Comparison of ENCODE assay signal across 21 mouse cellular contexts in genomic region chr7:97452196-97452595, GRCm38 (mm10). TPM values are rescaled to one million over a fixed set of nuclear protein-coding genes. Genes with fewer than 3 reads are reported as not detected.
A peak's percentile ranks its signal among the peaks of the same experiment; 100 is the strongest.
DNase-seq lines count a peak whose midpoint lies in the region; ATAC-seq lines count a peak whose summit lies in the region.
"Had no signal": no experiment of that assay in that cellular context is flagged by ENCODE, and none has a peak within 500 bp of the region (broad histone marks: within the 10 kb centered on the region; RNA-seq: fewer than 3 reads in every experiment).

No protein-coding gene starts in this region.

- no peak for ATAC-seq in lung, embryonic 15.5 days (ENCODE audit: borderline replicate concordance, extremely low read depth, low FRiP score, low TSS enrichment)
- ATAC-seq in liver, embryonic 16.5 days (ENCODE audit: low read depth) = no peak
- no peak for ATAC-seq in megakaryocyte progenitor cell, adult 5-6 weeks (replicated peaks; ENCODE audit: poor library complexity)
- ATAC-seq: forebrain, embryonic 16.5 days; hindbrain, postnatal 0 days had no signal

- no peak overlapping the region for H3K4me2 ChIP-seq in lung, embryonic 15.5 days
- H3K4me2 ChIP-seq in liver, embryonic 16.5 days (ENCODE audit: low read depth, low read length) = peak overlapping the region; percentile 78; the same call in 1 of the 2 replicates

- H3K9me3 ChIP-seq in lung, embryonic 15.5 days = no peaks in the 10 kb centered on the region
- H3K9me3 ChIP-seq in liver, embryonic 16.5 days (replicated peaks; ENCODE audit: control insufficient read depth, low read length) = no peaks in the 10 kb centered on the region
- H3K9me3 ChIP-seq: limb, embryonic 10.5 days had no signal

- no peak overlapping the region for H3K4me3 ChIP-seq in lung, embryonic 15.5 days
- H3K4me3 ChIP-seq in liver, embryonic 16.5 days (ENCODE audit: low read depth, low read length) = no peak overlapping the region
- H3K4me3 ChIP-seq: left cerebral cortex, adult 2 months; neural tube, embryonic 13.5 days had no signal

- peaks cover 26% of the 10 kb centered on the region for H3K4me1 ChIP-seq in lung, embryonic 15.5 days
- peaks cover 24% of the 10 kb centered on the region for H3K4me1 ChIP-seq in liver, embryonic 16.5 days (ENCODE audit: control insufficient read depth, low read depth, low read length)

- 55% methylated on average over 6 of the region's 6 CpGs for WGBS in lung, embryonic 15.5 days
- 46% methylated on average over 6 of the region's 6 CpGs for WGBS in liver, embryonic 16.5 days (ENCODE audit: insufficient replicate concordance)

- intact Hi-C loops in gastrocnemius, postnatal 36 days (cut with DNase I) = no loop called here

- no peak for DNase-seq in lung, postnatal 36 days
- peak; percentile 32 for DNase-seq in thymus, postnatal 14 days
- no peak for DNase-seq in thymus, postnatal 10 days (ENCODE audit: low spot score in 2 of 2)
- DNase-seq in gastrocnemius, postnatal 36 days = no peak
- no peak for DNase-seq in cerebellum, adult 8-10 months
- DNase-seq: cerebellum, adult 9-11 months; lung, adult 2 months had no signal

- H3K36me3 ChIP-seq in lung, embryonic 15.5 days = no peaks in the 10 kb centered on the region
- H3K36me3 ChIP-seq in liver, embryonic 16.5 days (ENCODE audit: control insufficient read depth, insufficient read depth) = peaks cover under 1% of the 10 kb centered on the region
- H3K36me3 ChIP-seq: heart, embryonic 13.5 days; limb, embryonic 10.5 days; midbrain, embryonic 10.5 days; neural tube, embryonic 13.5 days had no signal

- H3K9ac ChIP-seq in lung, embryonic 15.5 days = no peak overlapping the region
- H3K9ac ChIP-seq in liver, embryonic 16.5 days (ENCODE audit: low read depth, low read length) = no peak overlapping the region
- H3K9ac ChIP-seq: neural tube, embryonic 13.5 days had no signal

- peak overlapping the region; percentile 29; the same call in 1 of the 2 replicates for H3K27ac ChIP-seq in lung, embryonic 15.5 days
- peak overlapping the region; percentile 97 for H3K27ac ChIP-seq in liver, embryonic 16.5 days (ENCODE audit: low read length)
- H3K27ac ChIP-seq: heart, embryonic 13.5 days; hindbrain, postnatal 0 days; kidney, postnatal 0 days; left cerebral cortex, adult 2 months; midbrain, embryonic 10.5 days; neural tube, embryonic 13.5 days had no signal

- no peaks in the 10 kb centered on the region for H3K27me3 ChIP-seq in lung, embryonic 15.5 days
- H3K27me3 ChIP-seq in liver, embryonic 16.5 days (ENCODE audit: control insufficient read depth, insufficient read depth, low read depth, low read length) = no peaks in the 10 kb centered on the region
- H3K27me3 ChIP-seq: heart, embryonic 13.5 days had no signal

RNA-seq across cellular contexts. Expression of gene Kctd14, which starts 1.1 kb away (rescaled TPM):
- polyA plus RNA-seq in lung, embryonic 15.5 days (2015; fragmentation: Nextera tagmentation; extraction: Ambion mirVana) = 6.3 and 8.1 TPM in 2 replicates
- 9.4 and 10.2 TPM in 2 replicates for polyA plus RNA-seq in liver, embryonic 16.5 days (2015; fragmentation: Nextera tagmentation; extraction: Ambion mirVana)
- total RNA-seq in gastrocnemius, postnatal 36 days (2021) = not detected
- total RNA-seq in megakaryocyte progenitor cell, adult 5-6 weeks (2015) = 5.9 and 6.7 TPM in 2 replicates
- total RNA-seq in megakaryocyte progenitor cell, adult 5-6 weeks (2017) = 3.3 and 5.1 TPM in 2 replicates

RNA-seq across cellular contexts. Expression of gene Ints4, which starts 28.6 kb away (rescaled TPM):
- polyA plus RNA-seq in lung, embryonic 15.5 days (2015; fragmentation: Nextera tagmentation; extraction: Ambion mirVana) = 48.9 and 53.4 TPM in 2 replicates
- 16.1 and 17.8 TPM in 2 replicates for polyA plus RNA-seq in liver, embryonic 16.5 days (2015; fragmentation: Nextera tagmentation; extraction: Ambion mirVana)
- 10 to 100 TPM; 21.6 to 23.2 TPM for total RNA-seq in gastrocnemius, postnatal 36 days (2021)
- total RNA-seq in megakaryocyte progenitor cell, adult 5-6 weeks (2015) = 80.7 and 124 TPM in 2 replicates
- total RNA-seq in megakaryocyte progenitor cell, adult 5-6 weeks (2017) = 44.6 and 62.6 TPM in 2 replicates

RNA-seq across cellular contexts. Expression of gene Thrsp, which starts 34.7 kb away (rescaled TPM):
- polyA plus RNA-seq in lung, embryonic 15.5 days (2015; fragmentation: Nextera tagmentation; extraction: Ambion mirVana) = 0.91 and 1.4 TPM in 2 replicates
- polyA plus RNA-seq in liver, embryonic 16.5 days (2015; fragmentation: Nextera tagmentation; extraction: Ambion mirVana) = 0.36 and 0.92 TPM in 2 replicates
- 10 to 100 TPM; 15.4 to 23.9 TPM for total RNA-seq in gastrocnemius, postnatal 36 days (2021)
- not detected in 2 replicates for total RNA-seq in megakaryocyte progenitor cell, adult 5-6 weeks (2015)
- not detected in 2 replicates for total RNA-seq in megakaryocyte progenitor cell, adult 5-6 weeks (2017)
- total RNA-seq: granulocyte monocyte progenitor cell, adult 5-6 weeks; hematopoietic stem cell, adult 5-6 weeks; MEL had no signal

RNA-seq across cellular contexts. Expression of gene Ndufc2, which starts 52.4 kb away (rescaled TPM):
- polyA plus RNA-seq in lung, embryonic 15.5 days (2015; fragmentation: Nextera tagmentation; extraction: Ambion mirVana) = 336 and 356 TPM in 2 replicates
- 144 and 171 TPM in 2 replicates for polyA plus RNA-seq in liver, embryonic 16.5 days (2015; fragmentation: Nextera tagmentation; extraction: Ambion mirVana)
- 100 to 1,000 TPM; 297 to 299 TPM for total RNA-seq in gastrocnemius, postnatal 36 days (2021)
- total RNA-seq in megakaryocyte progenitor cell, adult 5-6 weeks (2015) = 173 and 202 TPM in 2 replicates
- 307 and 320 TPM in 2 replicates for total RNA-seq in megakaryocyte progenitor cell, adult 5-6 weeks (2017)

Comparison
In these comparisons a context has a peak if more than half of its experiments do, and no peak if none do; other contexts are left out.
1. RNA of gene Thrsp, which starts 34.7 kb away (total RNA-seq): 15.4 to 23.9 TPM in gastrocnemius, postnatal 36 days; not detected in megakaryocyte progenitor cell, adult 5-6 weeks; every median in the first group is over 10 times any median in the second.